Mouse (Mus musculus): ENCODE data around the gene Phyhipl. TPM values are rescaled to one million over a fixed set of nuclear protein-coding genes. Genes with fewer than 3 reads are reported as not detected.

Gene Phyhipl
- polyA plus RNA-seq, 1 experiment from 2014 or later: 4.8 TPM

DNA sequence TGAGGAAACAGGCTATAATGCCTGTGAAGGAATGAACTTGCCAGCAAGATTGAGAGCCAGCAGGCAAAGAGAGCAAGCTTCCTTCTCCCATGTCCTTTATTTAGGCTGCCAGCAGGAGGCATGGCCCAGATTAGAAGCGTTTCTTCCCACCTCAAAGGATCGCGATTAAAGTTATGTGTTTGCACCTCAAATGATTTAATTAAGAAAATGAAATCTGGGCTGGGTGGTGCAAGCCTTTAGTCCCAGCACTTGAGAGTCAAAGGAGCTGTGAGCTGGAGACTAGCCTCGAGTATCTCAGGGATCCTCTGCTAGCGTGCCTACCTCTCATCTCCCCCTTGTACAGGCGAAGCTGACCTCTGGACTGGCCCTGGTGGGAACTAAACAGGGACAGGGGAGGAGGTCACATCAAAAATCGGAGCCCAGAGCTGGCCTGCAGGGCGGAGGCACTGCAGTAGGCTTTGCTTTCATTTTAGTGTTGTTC, 122.4 kb downstream of the Phyhipl start:
- ATAC-seq (replicated peaks; ENCODE audit: low FRiP score, low TSS enrichment, low read depth) (no peak), DNase-seq (ENCODE audit: low spot score) (no peak)
- H3K36me3 ChIP-seq (ENCODE audit: control insufficient read depth, insufficient read depth, low read length): no peaks in the 10 kb centered on the region
- no peak overlapping the region for H3K9ac ChIP-seq (ENCODE audit: low read length)
- no peak overlapping the region for H3K4me2 ChIP-seq (ENCODE audit: low read length)
- H3K27me3 ChIP-seq (replicated peaks; ENCODE audit: control insufficient read depth, insufficient read depth, low read length): no peaks in the 10 kb centered on the region
- 80% methylated on average over 8 of the region's 8 CpGs for WGBS
- H3K9me3 ChIP-seq (ENCODE audit: control insufficient read depth, low read length): no peaks in the 10 kb centered on the region
- no peak overlapping the region for H3K4me3 ChIP-seq (ENCODE audit: low read depth, low read length)
- no peak overlapping the region for H3K27ac ChIP-seq (ENCODE audit: low read depth)
- H3K4me1 ChIP-seq (replicated peaks; ENCODE audit: control insufficient read depth, insufficient read depth, low read length): no peaks in the 10 kb centered on the region

GRCm38 (mm10) chr10:70532249-70532648, 123.5 kb downstream of the Phyhipl start:
- no peak for ATAC-seq (replicated peaks; ENCODE audit: low FRiP score, low TSS enrichment, low read depth)
- 86% methylated on average over 9 of the region's 9 CpGs for WGBS

DNA sequence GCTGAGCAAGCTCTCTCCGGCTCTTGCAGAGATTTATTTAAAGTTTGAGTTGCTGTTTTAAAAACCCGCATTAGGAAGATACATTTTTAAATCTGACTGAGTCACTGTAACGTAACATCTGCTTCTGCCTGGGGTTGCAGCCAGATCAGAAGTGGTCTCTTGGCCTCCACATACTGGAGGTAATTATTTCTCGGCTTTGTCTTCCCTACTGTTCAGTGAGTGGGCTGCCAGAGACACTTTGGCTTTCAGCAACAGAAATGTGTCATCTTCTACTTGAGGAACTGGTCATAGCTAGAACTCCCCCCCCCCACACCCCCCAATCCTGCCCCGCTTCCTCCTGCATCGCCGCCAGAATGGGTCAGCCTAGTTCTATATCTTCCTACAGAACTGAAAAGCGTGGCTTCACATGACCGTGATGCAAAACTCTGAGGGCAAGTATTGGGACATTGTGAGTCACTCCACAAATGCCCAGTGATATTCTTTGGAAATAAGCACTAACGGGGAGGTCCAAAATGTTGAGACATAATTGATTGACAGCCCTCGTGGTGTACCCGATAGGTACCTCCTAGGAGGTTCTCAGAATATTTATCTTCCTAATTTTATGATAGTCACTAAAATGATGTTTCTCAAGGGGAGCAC, 125.5 kb downstream of the Phyhipl start:
- ATAC-seq (replicated peaks; ENCODE audit: low FRiP score, low TSS enrichment, low read depth): no peak
- H3K4me1 ChIP-seq (replicated peaks; ENCODE audit: control insufficient read depth, insufficient read depth, low read length): no peaks in the 10 kb centered on the region

More at GRCm38 (mm10) chr10:70532249-70532648, 123.5 kb downstream of the Phyhipl start:
- Histone ChIP-seq H3K9me3 (ENCODE audit: control insufficient read depth, low read length) (no peaks in the 10 kb centered on the region), H3K4me1 (replicated peaks; ENCODE audit: control insufficient read depth, insufficient read depth, low read length) (no peaks in the 10 kb centered on the region), H3K4me3 (ENCODE audit: low read depth, low read length) (no peak overlapping the region), H3K27ac (ENCODE audit: low read depth) (no peak overlapping the region), H3K9ac (ENCODE audit: low read length) (no peak overlapping the region), H3K27me3 (replicated peaks; ENCODE audit: control insufficient read depth, insufficient read depth, low read length) (no peaks in the 10 kb centered on the region), H3K36me3 (ENCODE audit: control insufficient read depth, insufficient read depth, low read length) (no peaks in the 10 kb centered on the region), H3K4me2 (ENCODE audit: low read length) (no peak overlapping the region)
- DNase-seq (ENCODE audit: low spot score): peak; percentile 10

GRCm38 (mm10) chr10:70521379-70521778, 134.4 kb downstream of the Phyhipl start:
- Histone ChIP-seq H3K9me3 (ENCODE audit: control insufficient read depth, low read length) (0 out of 2 replicates have a peak, but pooled peaks cover 4% of the 10 kb centered on the region), H3K27me3 (replicated peaks; ENCODE audit: control insufficient read depth, insufficient read depth, low read length) (no peaks in the 10 kb centered on the region), H3K36me3 (ENCODE audit: control insufficient read depth, insufficient read depth, low read length) (no peaks in the 10 kb centered on the region), H3K4me3 (ENCODE audit: low read depth, low read length) (peak overlapping the region; percentile 41), H3K27ac (ENCODE audit: low read depth) (no peak overlapping the region), H3K9ac (ENCODE audit: low read length) (no peak overlapping the region), H3K4me2 (ENCODE audit: low read length) (peak overlapping the region; percentile 90), H3K4me1 (replicated peaks; ENCODE audit: control insufficient read depth, insufficient read depth, low read length) (peaks cover 5% of the 10 kb centered on the region; the same call in 1 of the 2 replicates)
- WGBS: 22% methylated on average over 5 of the region's 5 CpGs
- ATAC-seq (replicated peaks; ENCODE audit: low FRiP score, low TSS enrichment, low read depth) (no peak), DNase-seq (ENCODE audit: low spot score) (no peak)

More for the DNA sequence above, 125.5 kb downstream of the Phyhipl start:
- Histone ChIP-seq H3K27me3 (replicated peaks; ENCODE audit: control insufficient read depth, insufficient read depth, low read length) (no peaks in the 10 kb centered on the region), H3K4me3 (ENCODE audit: low read depth, low read length) (no peak overlapping the region), H3K27ac (ENCODE audit: low read depth) (peak overlapping the region; percentile 47; the same call in 1 of the 2 replicates), H3K9ac (ENCODE audit: low read length) (no peak overlapping the region), H3K36me3 (ENCODE audit: control insufficient read depth, insufficient read depth, low read length) (no peaks in the 10 kb centered on the region), H3K4me2 (ENCODE audit: low read length) (no peak overlapping the region), H3K9me3 (ENCODE audit: control insufficient read depth, low read length) (0 out of 2 replicates have a peak, but pooled peaks cover 4% of the 10 kb centered on the region)
- DNase-seq (ENCODE audit: low spot score): no peak
- 70% methylated on average over 12 of the region's 12 CpGs for WGBS

DNA sequence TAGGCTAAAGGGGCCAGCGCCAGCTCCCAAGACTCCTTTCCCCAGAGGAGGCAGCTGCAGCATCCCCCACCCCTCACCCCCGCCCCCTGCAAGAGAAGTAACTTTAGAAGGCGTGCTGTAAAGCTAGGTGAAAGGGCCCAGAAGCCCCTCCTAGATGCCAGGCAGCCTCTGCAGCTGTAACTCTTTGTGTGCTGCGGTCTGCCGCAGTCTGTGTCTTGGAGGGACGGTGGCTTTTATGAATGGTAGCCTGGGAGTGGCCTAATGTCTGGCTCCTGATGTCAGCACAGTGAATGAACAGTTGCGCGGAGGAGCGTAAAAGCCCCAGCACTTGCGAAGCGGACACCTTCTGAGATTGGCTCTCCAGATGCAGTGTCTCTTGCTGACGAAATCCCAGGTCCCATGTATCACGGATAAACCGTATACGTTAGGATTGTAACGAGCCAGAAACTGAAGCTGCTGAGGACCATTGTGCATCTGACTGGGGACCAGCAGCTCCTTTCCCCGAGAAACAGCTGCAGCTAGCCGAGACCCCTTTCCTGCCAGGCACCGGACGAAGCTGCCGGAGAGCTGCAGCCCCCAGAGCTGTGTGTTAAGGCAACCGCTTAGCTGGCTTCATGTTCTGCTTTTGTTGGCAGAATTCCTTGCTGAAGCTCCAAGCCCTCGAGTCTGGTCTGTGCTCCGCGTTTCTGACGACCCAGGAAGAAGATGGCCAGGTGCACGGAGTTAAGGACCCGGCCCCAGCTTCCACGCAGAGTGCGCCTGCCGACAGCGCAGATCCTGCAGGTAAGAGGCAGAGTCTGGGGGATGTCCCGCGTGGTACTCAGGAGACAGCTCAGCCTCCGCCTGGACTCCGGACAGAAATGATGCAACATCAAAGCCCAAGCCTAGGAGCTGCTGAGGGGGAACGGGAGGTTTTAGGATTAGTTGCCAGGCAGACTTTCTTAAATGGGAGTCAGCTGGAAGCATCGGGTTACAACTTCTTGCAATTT, 135.3 kb downstream of the Phyhipl start:
- H3K9me3 ChIP-seq (ENCODE audit: control insufficient read depth, low read length): 0 out of 2 replicates have a peak, but pooled peaks cover under 1% of the 10 kb centered on the region
- ATAC-seq (replicated peaks; ENCODE audit: low FRiP score, low TSS enrichment, low read depth) (peak; percentile 62), DNase-seq (ENCODE audit: low spot score) (peak; percentile 73)
- peaks cover 5% of the 10 kb centered on the region; the same call in 1 of the 2 replicates for H3K4me1 ChIP-seq (replicated peaks; ENCODE audit: control insufficient read depth, insufficient read depth, low read length)
- H3K36me3 ChIP-seq (ENCODE audit: control insufficient read depth, insufficient read depth, low read length): no peaks in the 10 kb centered on the region
- peak overlapping the region; percentile 41 for H3K4me3 ChIP-seq (ENCODE audit: low read depth, low read length)
- H3K4me2 ChIP-seq (ENCODE audit: low read length): peak overlapping the region; percentile 90
- H3K27me3 ChIP-seq (replicated peaks; ENCODE audit: control insufficient read depth, insufficient read depth, low read length): no peaks in the 10 kb centered on the region
- 1% methylated on average over 38 of the region's 38 CpGs for WGBS
- H3K9ac ChIP-seq (ENCODE audit: low read length): peak overlapping the region; percentile 30
- no peak overlapping the region; the same call in 1 of the 2 replicates for H3K27ac ChIP-seq (ENCODE audit: low read depth)

- Histone ChIP-seq H3K36me3 (ENCODE audit: control insufficient read depth, insufficient read depth, low read length) (no peaks in the 10 kb centered on the region), H3K9me3 (ENCODE audit: control insufficient read depth, low read length) (no peaks in the 10 kb centered on the region), H3K9ac (ENCODE audit: low read length) (no peak overlapping the region), H3K27me3 (replicated peaks; ENCODE audit: control insufficient read depth, insufficient read depth, low read length) (no peaks in the 10 kb centered on the region), H3K4me2 (ENCODE audit: low read length) (peak overlapping the region; percentile 90), H3K4me3 (ENCODE audit: low read depth, low read length) (peak overlapping the region; percentile 41), H3K4me1 (replicated peaks; ENCODE audit: control insufficient read depth, insufficient read depth, low read length) (peaks cover 5% of the 10 kb centered on the region; the same call in 1 of the 2 replicates), H3K27ac (ENCODE audit: low read depth) (no peak overlapping the region)
- ATAC-seq (replicated peaks; ENCODE audit: low FRiP score, low TSS enrichment, low read depth) (no peak), DNase-seq (ENCODE audit: low spot score) (peak; percentile 57)
- WGBS: 8% methylated on average over 14 of the region's 14 CpGs
These were observed 136.1 kb downstream of the Phyhipl start for GRCm38 (mm10) chr10:70519640-70520099.

DNA sequence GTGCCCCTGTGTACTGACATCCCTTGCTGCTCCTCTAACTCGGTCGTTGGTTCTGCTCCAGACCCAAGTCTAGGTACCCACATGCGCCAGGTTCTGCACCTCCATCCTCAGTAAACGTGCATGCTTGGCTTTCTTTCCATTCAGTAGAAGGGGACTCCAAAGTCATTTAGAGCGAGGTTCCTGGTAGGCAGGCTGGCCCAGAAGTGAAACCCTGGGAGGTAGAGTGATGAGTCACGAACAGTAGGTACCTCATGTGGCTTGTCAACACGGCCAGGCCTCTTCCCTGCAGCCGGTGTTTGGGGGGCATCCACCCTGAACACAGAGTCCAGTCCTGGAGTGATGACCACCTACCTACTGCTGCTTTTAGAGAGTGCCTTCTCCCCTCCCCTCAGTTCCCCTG, 139.1 kb downstream of the Phyhipl start:
- 91% methylated on average over 8 of the region's 8 CpGs for WGBS
- Histone ChIP-seq H3K4me3 (ENCODE audit: low read depth, low read length) (no peak overlapping the region), H3K9me3 (ENCODE audit: control insufficient read depth, low read length) (no peaks in the 10 kb centered on the region), H3K4me2 (ENCODE audit: low read length) (no peak overlapping the region), H3K9ac (ENCODE audit: low read length) (no peak overlapping the region), H3K27me3 (replicated peaks; ENCODE audit: control insufficient read depth, insufficient read depth, low read length) (no peaks in the 10 kb centered on the region), H3K4me1 (replicated peaks; ENCODE audit: control insufficient read depth, insufficient read depth, low read length) (peaks cover 5% of the 10 kb centered on the region; the same call in 1 of the 2 replicates), H3K36me3 (ENCODE audit: control insufficient read depth, insufficient read depth, low read length) (no peaks in the 10 kb centered on the region), H3K27ac (ENCODE audit: low read depth) (no peak overlapping the region)
- no peak for ATAC-seq (replicated peaks; ENCODE audit: low FRiP score, low TSS enrichment, low read depth)
- DNase-seq (ENCODE audit: low spot score): no peak

DNA sequence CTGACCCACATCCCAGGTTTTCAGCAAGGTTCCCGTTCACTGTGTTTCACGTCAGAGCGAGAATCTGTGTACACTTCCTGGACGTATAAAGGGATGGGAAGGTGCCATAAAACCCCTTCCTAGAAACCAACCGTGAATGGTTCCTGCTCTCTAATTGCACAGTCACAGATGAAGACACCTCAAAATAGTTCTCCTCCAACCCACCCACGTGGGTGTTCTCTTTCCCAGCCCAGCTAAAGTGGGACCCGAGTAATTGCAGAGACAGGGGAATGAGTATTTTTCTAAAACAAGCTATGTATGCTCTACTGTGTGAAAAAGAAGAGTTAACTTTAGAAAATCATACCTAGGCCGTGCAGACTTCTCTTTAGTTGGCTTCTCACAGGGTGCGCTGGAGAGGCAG, 140.9 kb downstream of the Phyhipl start:
- H3K36me3 ChIP-seq (ENCODE audit: control insufficient read depth, insufficient read depth, low read length): no peaks in the 10 kb centered on the region
- H3K27ac ChIP-seq (ENCODE audit: low read depth): no peak overlapping the region
- H3K27me3 ChIP-seq (replicated peaks; ENCODE audit: control insufficient read depth, insufficient read depth, low read length): no peaks in the 10 kb centered on the region
- H3K4me3 ChIP-seq (ENCODE audit: low read depth, low read length): no peak overlapping the region
- H3K4me1 ChIP-seq (replicated peaks; ENCODE audit: control insufficient read depth, insufficient read depth, low read length): peaks cover 3% of the 10 kb centered on the region; the same call in 1 of the 2 replicates
- no peak for ATAC-seq (replicated peaks; ENCODE audit: low FRiP score, low TSS enrichment, low read depth)
- WGBS: 78% methylated on average over 9 of the region's 9 CpGs
- DNase-seq (ENCODE audit: low spot score): no peak
- no peaks in the 10 kb centered on the region for H3K9me3 ChIP-seq (ENCODE audit: control insufficient read depth, low read length)
- H3K9ac ChIP-seq (ENCODE audit: low read length): no peak overlapping the region
- H3K4me2 ChIP-seq (ENCODE audit: low read length): no peak overlapping the region
